Mouse (Mus musculus) forebrain, embryonic 16.5 days (tissue): Measurements from ENCODE around the gene Tpra1. TPM values are rescaled to one million over a fixed set of nuclear protein-coding genes. Genes with fewer than 3 reads are reported as not detected.

Experiments
- ATAC-seq: fragments of 200-750 bp; cut with Nextera tagmentation; 2 replicates; pipeline ENCODE4 v1.8.0; 2017; ENCODE audit warnings: mild to moderate bottlenecking, moderate library complexity
- H3K27ac ChIP-seq: fragments of 300-500 bp; sonication (generic); 2 replicates; pipeline ENCODE4 v1.5.1; 2014; ENCODE audit warnings: low read length, control low read depth
- H3K27me3 ChIP-seq: fragments of 300-500 bp; sonication (generic); replicated peaks from 2 replicates; pipeline ENCODE4 v1.6.1; 2014; ENCODE audit warnings: low read length; ENCODE audit not compliant: control insufficient read depth, insufficient read depth
- H3K36me3 ChIP-seq: fragments of 300-500 bp; sonication (generic); 2 replicates; pipeline ENCODE4 v1.6.1; 2014; ENCODE audit not compliant: control insufficient read depth, insufficient read depth
- H3K4me1 ChIP-seq: fragments of 300-500 bp; sonication (generic); replicated peaks from 2 replicates; pipeline ENCODE4 v1.6.1; 2014; ENCODE audit warnings: low read length; ENCODE audit not compliant: control insufficient read depth, insufficient read depth
- H3K4me2 ChIP-seq: fragments of 300-500 bp; sonication (generic); 2 replicates; pipeline ENCODE4 v1.6.1; 2014; ENCODE audit warnings: mild to moderate bottlenecking, low read length, control low read depth
- H3K4me3 ChIP-seq: fragments of 300-500 bp; sonication (generic); replicated peaks from 2 replicates; pipeline ENCODE4 v1.5.1; 2014; ENCODE audit warnings: mild to moderate bottlenecking, low read length, control low read depth
- H3K9ac ChIP-seq: fragments of 300-500 bp; sonication (generic); replicated peaks from 2 replicates; pipeline ENCODE4 v1.6.1; 2014; ENCODE audit warnings: low read depth, low read length, control low read depth
- H3K9me3 ChIP-seq: fragments of 300-500 bp; sonication (generic); 2 replicates; pipeline ENCODE4 v1.6.1; 2016; ENCODE audit warnings: low read length; ENCODE audit not compliant: control insufficient read depth
- WGBS: fragments of 180-500 bp; shearing (Covaris S2); extraction: QIAGEN DNeasy Blood & Tissue Kit; methylation state at CpG from one replicate; pipeline ENCODE4 v1.1.7; 2014; 5-methylcytosine and 5-hydroxymethylcytosine counted together
- polyA plus RNA-seq: library from polyadenylated mRNA; unstranded; fragments of >200 nt; fragmentation: Nextera tagmentation; extraction: Ambion mirVana; gene quantifications from 2 replicates; pipeline ENCODE4 v1.2.1, GENCODE M21; 2015

Gene Tpra1
- polyA plus RNA-seq, 1 experiment from 2014 or later: 70.0 TPM

GRCm38 (mm10) chr6:88870594-88870993 lies 31.5 kb upstream of the Tpra1 start:
- peaks cover 45% of the 10 kb centered on the region for H3K4me1 ChIP-seq
- ATAC-seq: no peak
- no peak overlapping the region for H3K9ac ChIP-seq
- H3K4me2 ChIP-seq: no peak overlapping the region
- peaks cover 2% of the 10 kb centered on the region; the same call in 1 of the 2 replicates for H3K36me3 ChIP-seq
- H3K27ac ChIP-seq: peak overlapping the region; percentile 95; the same call in 1 of the 2 replicates
- H3K9me3 ChIP-seq: no peaks in the 10 kb centered on the region
- WGBS: 25% methylated on average over 4 of the region's 4 CpGs
- H3K4me3 ChIP-seq: no peak overlapping the region
- no peaks in the 10 kb centered on the region for H3K27me3 ChIP-seq

DNA sequence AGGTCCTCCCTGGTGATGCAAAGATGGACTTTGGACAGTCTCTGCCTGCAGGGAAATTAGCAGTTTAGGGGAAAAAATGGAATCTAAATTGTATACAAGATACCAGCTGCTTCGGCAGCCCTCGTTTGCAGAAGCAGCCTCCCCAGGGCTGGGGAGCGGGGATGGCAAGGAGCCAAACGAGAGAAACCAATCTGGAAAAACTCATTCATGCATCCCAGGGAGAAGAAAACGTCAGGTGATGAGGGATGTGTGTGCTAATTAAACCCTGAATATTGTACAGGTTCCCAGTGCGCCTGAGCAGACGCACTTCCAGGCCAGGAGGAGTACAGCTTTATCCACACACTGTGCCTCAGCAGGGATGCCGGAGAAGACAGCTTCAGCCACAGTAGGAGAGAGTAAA lies 30.5 kb upstream of the Tpra1 start:
- Histone ChIP-seq H3K4me1 (peaks cover 45% of the 10 kb centered on the region), H3K4me3 (peak overlapping the region; percentile 93), H3K27me3 (no peaks in the 10 kb centered on the region), H3K4me2 (peak overlapping the region; percentile 87), H3K9ac (no peak overlapping the region; the same call in 1 of the 2 replicates), H3K27ac (peak overlapping the region; percentile 95), H3K36me3 (peaks cover 2% of the 10 kb centered on the region; the same call in 1 of the 2 replicates), H3K9me3 (no peaks in the 10 kb centered on the region)
- ATAC-seq: peak; percentile 26
- WGBS: 10% methylated on average over 8 of the region's 8 CpGs

DNA sequence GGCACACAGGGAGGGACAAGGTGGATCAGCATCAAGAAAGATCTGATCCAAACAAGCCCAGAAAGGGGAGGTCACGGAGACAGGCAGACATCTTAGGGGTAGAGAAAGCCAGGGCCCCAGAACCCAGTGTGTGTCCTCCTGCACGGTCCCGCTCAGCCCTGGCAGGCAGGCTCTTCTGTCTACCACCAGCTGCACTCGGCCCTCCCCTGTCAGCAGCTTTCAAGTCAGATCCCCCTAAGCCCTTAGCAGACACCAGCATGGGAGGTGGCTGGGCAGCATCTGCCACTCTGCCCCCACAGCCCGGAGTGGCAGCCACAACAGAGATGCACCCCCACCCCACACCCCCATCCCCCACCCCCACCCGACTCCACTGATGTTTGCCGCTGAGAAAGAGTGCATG lies 29.2 kb upstream of the Tpra1 start:
- no peaks in the 10 kb centered on the region for H3K9me3 ChIP-seq
- 12% methylated on average over 7 of the region's 7 CpGs for WGBS
- peaks cover 45% of the 10 kb centered on the region for H3K4me1 ChIP-seq
- ATAC-seq: peak; percentile 55
- H3K4me2 ChIP-seq: peak overlapping the region; percentile 87
- H3K27me3 ChIP-seq: no peaks in the 10 kb centered on the region
- H3K4me3 ChIP-seq: peak overlapping the region; percentile 93
- H3K36me3 ChIP-seq: no peaks in the 10 kb centered on the region
- H3K27ac ChIP-seq: peak overlapping the region; percentile 95
- H3K9ac ChIP-seq: peak overlapping the region; percentile 98

GRCm38 (mm10) chr6:88873965-88874867 lies 27.8 kb upstream of the Tpra1 start:
- Histone ChIP-seq H3K9me3 (no peaks in the 10 kb centered on the region), H3K4me3 (peak overlapping the region; percentile 93), H3K36me3 (no peaks in the 10 kb centered on the region), H3K27me3 (no peaks in the 10 kb centered on the region), H3K27ac (peak overlapping the region; percentile 95), H3K4me2 (peak overlapping the region; percentile 87), H3K9ac (peak overlapping the region; percentile 98), H3K4me1 (peaks cover 44% of the 10 kb centered on the region)
- WGBS: 1% methylated on average over 48 of the region's 74 CpGs
- ATAC-seq: peak; percentile 60

DNA sequence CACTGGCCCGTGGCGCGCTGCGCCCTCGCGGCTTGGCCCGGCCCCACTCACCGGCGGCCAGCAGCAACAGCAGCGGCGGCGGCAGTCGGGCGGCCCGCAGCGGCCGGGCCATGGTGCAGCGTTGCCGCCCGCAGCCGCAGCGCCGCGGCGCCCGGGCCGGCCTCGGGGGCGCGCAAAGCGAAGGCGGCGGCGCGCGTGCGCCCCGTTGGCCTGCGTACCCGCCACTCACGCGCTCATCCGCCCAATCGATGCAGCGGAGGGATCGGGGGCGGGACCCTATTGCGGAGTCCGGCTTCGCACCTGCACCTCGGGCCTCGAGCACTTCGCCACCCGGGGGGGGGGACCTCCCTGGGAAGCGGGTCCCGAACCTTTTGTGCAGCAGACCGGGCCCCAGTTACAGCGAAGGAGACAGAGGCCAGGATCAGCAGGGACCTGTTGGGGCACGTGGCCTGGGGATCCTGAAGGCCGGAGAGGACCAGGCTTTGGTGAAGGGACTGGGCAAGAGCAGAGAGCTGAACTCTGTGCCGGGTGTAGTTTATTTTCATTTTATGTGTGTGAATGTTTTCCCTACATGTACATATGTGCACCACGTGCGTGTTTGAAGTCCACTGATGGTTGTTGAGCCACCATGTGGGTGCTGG lies 27.1 kb upstream of the Tpra1 start, which contains the start of gene Podxl2:
Podxl2 (minus strand) TSS at position 177 of the 641 bp plus-strand sequence.
- H3K4me2 ChIP-seq: peak within 1 kb of the TSS; percentile 87
- H3K9me3 ChIP-seq: no peaks in the 10 kb centered on the region
- H3K27ac ChIP-seq: peak within 1 kb of the TSS; percentile 95
- ATAC-seq: peak; percentile 64
- no peaks in the 10 kb centered on the region for H3K27me3 ChIP-seq
- H3K36me3 ChIP-seq: no peaks in the 10 kb centered on the region
- peak within 1 kb of the TSS; percentile 98 for H3K9ac ChIP-seq
- peaks cover 36% of the 10 kb centered on the region for H3K4me1 ChIP-seq
- peak within 1 kb of the TSS; percentile 93 for H3K4me3 ChIP-seq
- 4% methylated on average over 51 of the region's 63 CpGs for WGBS

GRCm38 (mm10) chr6:88879471-88879870 lies 22.6 kb upstream of the Tpra1 start:
- no peak for ATAC-seq
- H3K9ac ChIP-seq: no peak overlapping the region
- WGBS: 64% methylated on average over 4 of the region's 4 CpGs
- no peaks in the 10 kb centered on the region for H3K9me3 ChIP-seq
- H3K27me3 ChIP-seq: no peaks in the 10 kb centered on the region
- 0 out of 2 replicates have a peak, but pooled peaks cover 2% of the 10 kb centered on the region for H3K4me1 ChIP-seq
- H3K4me2 ChIP-seq: no peak overlapping the region
- no peaks in the 10 kb centered on the region for H3K36me3 ChIP-seq
- no peak overlapping the region for H3K27ac ChIP-seq
- no peak overlapping the region for H3K4me3 ChIP-seq

GRCm38 (mm10) chr6:88881334-88881733 lies 20.7 kb upstream of the Tpra1 start:
- 26% methylated on average over 7 of the region's 7 CpGs for WGBS
- H3K9ac ChIP-seq: no peak overlapping the region
- peak; percentile 67; the same call in 1 of the 2 replicates for ATAC-seq
- 0 out of 2 replicates have a peak, but pooled peaks cover 2% of the 10 kb centered on the region for H3K4me1 ChIP-seq
- H3K4me3 ChIP-seq: no peak overlapping the region
- no peaks in the 10 kb centered on the region for H3K27me3 ChIP-seq
- H3K36me3 ChIP-seq: no peaks in the 10 kb centered on the region
- peak overlapping the region; percentile 5; the same call in 1 of the 2 replicates for H3K27ac ChIP-seq
- H3K9me3 ChIP-seq: no peaks in the 10 kb centered on the region
- H3K4me2 ChIP-seq: no peak overlapping the region

- WGBS: 94% methylated on average over 10 of the region's 10 CpGs
- H3K27me3 ChIP-seq: no peaks in the 10 kb centered on the region
- ATAC-seq: no peak
These were observed 17.9 kb upstream of the Tpra1 start for GRCm38 (mm10) chr6:88884195-88884594.

DNA sequence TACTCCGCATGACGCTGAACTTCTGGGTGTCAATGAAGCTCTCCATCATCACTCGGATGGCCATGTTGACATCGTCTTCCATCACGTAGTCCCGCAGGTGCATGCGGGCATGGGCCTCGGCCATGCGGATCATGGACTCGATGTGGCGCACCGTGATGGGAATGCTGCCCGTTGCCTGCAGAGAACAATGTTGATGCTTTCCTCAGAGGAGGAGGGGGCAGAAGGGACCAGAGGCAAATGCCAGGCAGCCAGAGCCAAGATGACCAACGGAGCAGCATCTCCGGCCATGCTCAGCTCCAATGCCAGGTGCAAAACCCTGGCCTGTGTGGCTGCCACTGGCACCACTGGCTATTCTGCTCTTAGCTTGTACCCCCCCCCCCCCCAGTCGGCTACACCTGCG lies 17.4 kb upstream of the Tpra1 start:
- no peak overlapping the region for H3K9ac ChIP-seq
- H3K27ac ChIP-seq: no peak overlapping the region
- WGBS: 94% methylated on average over 17 of the region's 17 CpGs
- 0 out of 2 replicates have a peak, but pooled peaks cover 4% of the 10 kb centered on the region for H3K4me1 ChIP-seq
- H3K27me3 ChIP-seq: no peaks in the 10 kb centered on the region
- H3K9me3 ChIP-seq: no peaks in the 10 kb centered on the region
- H3K4me2 ChIP-seq: no peak overlapping the region
- ATAC-seq: no peak
- H3K4me3 ChIP-seq: no peak overlapping the region
- no peaks in the 10 kb centered on the region; the same call in 1 of the 2 replicates for H3K36me3 ChIP-seq

More at GRCm38 (mm10) chr6:88884195-88884594, 17.9 kb upstream of the Tpra1 start:
- Histone ChIP-seq H3K27ac (no peak overlapping the region), H3K4me1 (0 out of 2 replicates have a peak, but pooled peaks cover 4% of the 10 kb centered on the region), H3K9me3 (no peaks in the 10 kb centered on the region), H3K36me3 (no peaks in the 10 kb centered on the region; the same call in 1 of the 2 replicates), H3K4me3 (no peak overlapping the region), H3K9ac (no peak overlapping the region), H3K4me2 (no peak overlapping the region)
